Mouse (Mus musculus) lung, adult 2 months (tissue): ENCODE measurements around the gene Cela2a.

Experiments
- CTCF ChIP-seq: fragments of 200-500 bp; IDR thresholded peaks from 2 replicates; pipeline ENCODE4 v1.5.1; 2011; ENCODE audit warnings: mild to moderate bottlenecking, low read length, control low read depth; ENCODE audit not compliant: insufficient read depth
- POLR2A ChIP-seq: fragments of 200-500 bp; IDR thresholded peaks from 2 replicates; pipeline ENCODE4 v1.6.1; 2011; ENCODE audit warnings: low read depth, mild to moderate bottlenecking, control low read depth, low read length, borderline replicate concordance; ENCODE audit errors: extremely low read depth

GRCm38 (mm10) chr4:141771823-141772222 lies 54.1 kb downstream of the Cela2a start:
- TF ChIP-seq POLR2A = no peak
- no peak for TF ChIP-seq CTCF
